13 mouse cellular contexts compared by ENCODE assay signal in genomic region chr6:43354562-43355241, GRCm38 (mm10). TPM values are rescaled to one million over a fixed set of nuclear protein-coding genes. Genes with fewer than 3 reads are reported as not detected.
DNase-seq lines count a peak whose midpoint lies in the region; ATAC-seq lines count a peak whose summit lies in the region.
"Had no signal": no experiment of that assay in that cellular context is flagged by ENCODE, and none has a peak within 500 bp of the region (broad histone marks: within the 10 kb centered on the region; RNA-seq: fewer than 3 reads in every experiment).

No protein-coding gene starts in this region.

- H3K36me3 ChIP-seq in hindbrain, embryonic 14.5 days (replicated peaks; ENCODE audit: control insufficient read depth, insufficient read depth) = no peaks in the 10 kb centered on the region
- no peaks in the 10 kb centered on the region for H3K36me3 ChIP-seq in hindbrain, embryonic 10.5 days
- no peaks in the 10 kb centered on the region for H3K36me3 ChIP-seq in liver, embryonic 12.5 days
- no peaks in the 10 kb centered on the region for H3K36me3 ChIP-seq in limb, embryonic 10.5 days
- H3K36me3 ChIP-seq: embryonic facial prominence, embryonic 15.5 days had no signal

- H3K4me2 ChIP-seq in hindbrain, embryonic 14.5 days (replicated peaks) = no peak overlapping the region
- H3K4me2 ChIP-seq in liver, embryonic 12.5 days = peak overlapping the region; percentile 49
- H3K4me2 ChIP-seq: embryonic facial prominence, embryonic 15.5 days had no signal

- DNase-seq in hindbrain, embryonic 14.5 days (ENCODE audit: low spot score) = no peak
- no peak for DNase-seq in hindbrain, embryonic 10.5 days (ENCODE audit: low spot score)
- DNase-seq in retina, postnatal 1 day = peak; percentile 26
- DNase-seq in retina, embryonic 14.5 days (ENCODE audit: low spot score) = no peak
- no peak for DNase-seq in limb, embryonic 10.5 days (ENCODE audit: low spot score)
- DNase-seq: adrenal gland, postnatal 10 days; cerebellum, adult 9-10 months; left cerebral cortex, postnatal 4 days; thymus, adult 2 months had no signal

- ATAC-seq in hindbrain, embryonic 14.5 days (ENCODE audit: low FRiP score) = peak; percentile 62; the same call in 1 of the 2 replicates
- ATAC-seq in liver, embryonic 12.5 days = peak; percentile 86
- ATAC-seq in CD4-positive, CD25-positive, alpha-beta regulatory T cell, adult 4 months = no peak

- H3K9me3 ChIP-seq in hindbrain, embryonic 14.5 days (ENCODE audit: control insufficient read depth, low read length) = no peaks in the 10 kb centered on the region
- no peaks in the 10 kb centered on the region for H3K9me3 ChIP-seq in hindbrain, embryonic 10.5 days
- no peaks in the 10 kb centered on the region for H3K9me3 ChIP-seq in liver, embryonic 12.5 days (replicated peaks)
- H3K9me3 ChIP-seq in limb, embryonic 10.5 days (replicated peaks) = no peaks in the 10 kb centered on the region
- H3K9me3 ChIP-seq: embryonic facial prominence, embryonic 15.5 days had no signal

- no peaks in the 10 kb centered on the region for H3K4me1 ChIP-seq in hindbrain, embryonic 14.5 days (replicated peaks; ENCODE audit: control insufficient read depth, insufficient read depth, low read length)
- H3K4me1 ChIP-seq in hindbrain, embryonic 10.5 days (replicated peaks) = no peaks in the 10 kb centered on the region
- H3K4me1 ChIP-seq in liver, embryonic 12.5 days = peaks cover 16% of the 10 kb centered on the region
- H3K4me1 ChIP-seq in limb, embryonic 10.5 days = no peaks in the 10 kb centered on the region
- H3K4me1 ChIP-seq: embryonic facial prominence, embryonic 15.5 days had no signal

- no peak overlapping the region for H3K27ac ChIP-seq in hindbrain, embryonic 14.5 days
- H3K27ac ChIP-seq in hindbrain, embryonic 10.5 days = no peak overlapping the region
- no peak overlapping the region for H3K27ac ChIP-seq in liver, embryonic 12.5 days
- H3K27ac ChIP-seq in limb, embryonic 10.5 days = no peak overlapping the region
- H3K27ac ChIP-seq: embryonic facial prominence, embryonic 15.5 days; macrophage had no signal

- WGBS in hindbrain, embryonic 14.5 days = 75% methylated on average over 9 of the region's 9 CpGs
- 75% methylated on average over 9 of the region's 9 CpGs for WGBS in hindbrain, embryonic 10.5 days
- WGBS in liver, embryonic 12.5 days (ENCODE audit: insufficient replicate concordance) = 29% methylated on average over 9 of the region's 9 CpGs
- 89% methylated on average over 9 of the region's 9 CpGs for WGBS in limb, embryonic 10.5 days

- H3K9ac ChIP-seq in hindbrain, embryonic 14.5 days = no peak overlapping the region
- H3K9ac ChIP-seq in liver, embryonic 12.5 days = no peak overlapping the region
- H3K9ac ChIP-seq: embryonic facial prominence, embryonic 15.5 days had no signal

- H3K27me3 ChIP-seq in hindbrain, embryonic 14.5 days (ENCODE audit: control insufficient read depth, insufficient read depth, low read length) = no peaks in the 10 kb centered on the region
- no peaks in the 10 kb centered on the region for H3K27me3 ChIP-seq in hindbrain, embryonic 10.5 days (ENCODE audit: insufficient read depth, poor library complexity, severe bottlenecking)
- H3K27me3 ChIP-seq in liver, embryonic 12.5 days (replicated peaks) = no peaks in the 10 kb centered on the region
- no peaks in the 10 kb centered on the region for H3K27me3 ChIP-seq in limb, embryonic 10.5 days (ENCODE audit: low read depth, poor library complexity, severe bottlenecking)
- H3K27me3 ChIP-seq: embryonic facial prominence, embryonic 15.5 days had no signal

- H3K4me3 ChIP-seq in hindbrain, embryonic 14.5 days (replicated peaks; ENCODE audit: low read length) = no peak overlapping the region
- H3K4me3 ChIP-seq in hindbrain, embryonic 10.5 days = no peak overlapping the region
- peak overlapping the region; percentile 4; the same call in 1 of the 2 replicates for H3K4me3 ChIP-seq in liver, embryonic 12.5 days
- H3K4me3 ChIP-seq in limb, embryonic 10.5 days = no peak overlapping the region
- H3K4me3 ChIP-seq: embryonic facial prominence, embryonic 15.5 days had no signal

RNA-seq across cellular contexts. Expression of gene Nobox, which starts 45.3 kb away (rescaled TPM):
- not detected in 2 replicates for polyA plus RNA-seq in hindbrain, embryonic 14.5 days (2014; fragmentation: Nextera tagmentation; extraction: Ambion mirVana)
- 0.10 TPM in 1 of 2 replicates, not detected in the other for polyA plus RNA-seq in hindbrain, embryonic 10.5 days (2016; fragmentation: Nextera tagmentation; extraction: Ambion mirVana)
- polyA plus RNA-seq in liver, embryonic 12.5 days (2016; fragmentation: Nextera tagmentation; extraction: Ambion mirVana) = 0.17 TPM in 1 of 2 replicates, not detected in the other
- not detected for polyA plus RNA-seq in CD4-positive, CD25-positive, alpha-beta regulatory T cell, adult 4 months (2017; shearing (Covaris generic))
- polyA plus RNA-seq in limb, embryonic 10.5 days (2016; fragmentation: Nextera tagmentation; extraction: Ambion mirVana) = not detected in 2 replicates
- polyA plus RNA-seq: embryonic facial prominence, embryonic 15.5 days; macrophage had no signal
